Mouse (Mus musculus): ENCODE measurements around the gene Jakmip3. TPM values are rescaled to one million over a fixed set of nuclear protein-coding genes. Genes with fewer than 3 reads are reported as not detected.

Jakmip3 gene
- 0.13 and 0.59 TPM in 2 replicates for polyA plus RNA-seq (2014; fragmentation: Nextera tagmentation; extraction: Ambion mirVana)

GRCm38 (mm10) chr7:138940612-138941461 lies at the start of gene Jakmip3:
Gene Jakmip3 (plus strand): TSS chr7:138940730.
- Histone ChIP-seq H3K27me3 (ENCODE audit: control insufficient read depth, insufficient read depth, low read length) (peaks cover 58% of the 10 kb centered on the region), H3K9me3 (replicated peaks; ENCODE audit: control insufficient read depth, low read length) (peaks cover 4% of the 10 kb centered on the region; the same call in 1 of the 2 replicates), H3K4me1 (ENCODE audit: control insufficient read depth, insufficient read depth, low read length) (peaks cover 9% of the 10 kb centered on the region; the same call in 1 of the 2 replicates), H3K36me3 (ENCODE audit: control insufficient read depth, insufficient read depth, low read length) (no peaks in the 10 kb centered on the region), H3K4me3 (ENCODE audit: low read depth, low read length) (peak within 1 kb of the TSS; percentile 46), H3K9ac (ENCODE audit: low read depth, low read length) (peak within 1 kb of the TSS; percentile 36; the same call in 1 of the 2 replicates), H3K4me2 (peak within 1 kb of the TSS; percentile 90), H3K27ac (ENCODE audit: low read depth, low read length) (no peak within 1 kb of the TSS)
- WGBS (ENCODE audit: insufficient replicate concordance): under 1% methylated on average over 78 of the region's 78 CpGs
- no peak for ATAC-seq (replicated peaks; ENCODE audit: insufficient number of reproducible peaks, low FRiP score, low TSS enrichment)

- no peaks in the 10 kb centered on the region for H3K9me3 ChIP-seq (replicated peaks; ENCODE audit: control insufficient read depth, low read length)
- no peak overlapping the region for H3K4me3 ChIP-seq (ENCODE audit: low read depth, low read length)
- no peak for ATAC-seq (replicated peaks; ENCODE audit: insufficient number of reproducible peaks, low FRiP score, low TSS enrichment)
- no peaks in the 10 kb centered on the region for H3K4me1 ChIP-seq (ENCODE audit: control insufficient read depth, insufficient read depth, low read length)
- H3K9ac ChIP-seq (ENCODE audit: low read depth, low read length): no peak overlapping the region
- peaks cover 20% of the 10 kb centered on the region for H3K36me3 ChIP-seq (ENCODE audit: control insufficient read depth, insufficient read depth, low read length)
- H3K27me3 ChIP-seq (ENCODE audit: control insufficient read depth, insufficient read depth, low read length): no peaks in the 10 kb centered on the region
- WGBS (ENCODE audit: insufficient replicate concordance): 75% methylated on average over 2 of the region's 2 CpGs
- no peak overlapping the region for H3K27ac ChIP-seq (ENCODE audit: low read depth, low read length)
- H3K4me2 ChIP-seq: no peak overlapping the region
Measured at GRCm38 (mm10) chr7:138898122-138898521, 42.4 kb upstream of the Jakmip3 start.

DNA sequence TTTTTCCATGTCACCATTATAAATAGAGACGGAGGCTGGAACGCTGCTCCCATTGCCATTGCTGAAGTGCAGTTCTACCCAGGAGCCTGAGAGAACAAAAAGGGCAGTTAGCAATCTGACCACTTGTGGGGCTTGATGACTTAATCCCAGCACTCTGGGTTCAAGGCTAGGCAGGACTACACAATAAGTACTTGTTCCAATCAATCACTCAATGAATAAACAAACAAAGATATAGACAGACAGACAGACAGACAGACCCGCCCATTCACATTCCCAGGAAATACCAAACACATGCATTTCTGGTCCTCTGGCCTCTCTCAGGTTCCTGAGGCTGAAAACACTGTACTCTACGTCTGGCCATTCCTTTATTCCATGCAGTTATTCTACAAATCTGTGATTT lies 41.8 kb upstream of the Jakmip3 start:
- ATAC-seq (replicated peaks; ENCODE audit: insufficient number of reproducible peaks, low FRiP score, low TSS enrichment): no peak
- WGBS (ENCODE audit: insufficient replicate concordance): 79% methylated on average over 4 of the region's 4 CpGs
- Histone ChIP-seq H3K4me2 (no peak overlapping the region), H3K27ac (ENCODE audit: low read depth, low read length) (no peak overlapping the region), H3K4me3 (ENCODE audit: low read depth, low read length) (no peak overlapping the region), H3K9me3 (replicated peaks; ENCODE audit: control insufficient read depth, low read length) (no peaks in the 10 kb centered on the region), H3K9ac (ENCODE audit: low read depth, low read length) (no peak overlapping the region), H3K36me3 (ENCODE audit: control insufficient read depth, insufficient read depth, low read length) (peaks cover 17% of the 10 kb centered on the region), H3K27me3 (ENCODE audit: control insufficient read depth, insufficient read depth, low read length) (no peaks in the 10 kb centered on the region), H3K4me1 (ENCODE audit: control insufficient read depth, insufficient read depth, low read length) (peaks cover 2% of the 10 kb centered on the region; the same call in 1 of the 2 replicates)

- Histone ChIP-seq H3K9ac (ENCODE audit: low read depth, low read length) (no peak overlapping the region), H3K36me3 (ENCODE audit: control insufficient read depth, insufficient read depth, low read length) (no peaks in the 10 kb centered on the region)
- WGBS (ENCODE audit: insufficient replicate concordance): 59% methylated on average over 7 of the region's 7 CpGs
Measured at GRCm38 (mm10) chr7:138903886-138904435, 36.6 kb upstream of the Jakmip3 start.

DNA sequence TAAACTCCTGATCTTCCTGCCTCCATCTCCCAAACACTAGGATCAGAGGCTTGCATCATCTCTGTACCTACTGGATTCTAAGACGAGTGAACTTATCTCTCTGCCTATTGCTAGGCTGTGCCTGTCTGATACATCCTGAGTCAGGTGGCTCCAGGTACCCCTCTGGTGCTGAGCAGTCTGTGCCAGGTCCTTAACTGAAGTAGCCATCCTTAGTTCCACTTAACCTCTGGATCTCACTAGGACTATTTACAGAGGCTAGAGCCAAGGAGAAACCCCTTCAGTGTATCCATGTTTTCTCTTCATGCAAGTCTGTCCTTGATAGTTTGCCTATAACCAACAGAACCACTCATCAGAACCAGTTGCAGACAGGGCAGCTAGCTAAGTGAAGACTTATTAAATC lies 34.1 kb upstream of the Jakmip3 start:
- Histone ChIP-seq H3K9ac (ENCODE audit: low read depth, low read length) (peak overlapping the region; percentile 50; the same call in 1 of the 2 replicates), H3K4me3 (ENCODE audit: low read depth, low read length) (peak overlapping the region; percentile 70), H3K27me3 (ENCODE audit: control insufficient read depth, insufficient read depth, low read length) (no peaks in the 10 kb centered on the region), H3K36me3 (ENCODE audit: control insufficient read depth, insufficient read depth, low read length) (no peaks in the 10 kb centered on the region), H3K27ac (ENCODE audit: low read depth, low read length) (peak overlapping the region; percentile 51), H3K4me1 (ENCODE audit: control insufficient read depth, insufficient read depth, low read length) (peaks cover 23% of the 10 kb centered on the region), H3K9me3 (replicated peaks; ENCODE audit: control insufficient read depth, low read length) (no peaks in the 10 kb centered on the region), H3K4me2 (peak overlapping the region; percentile 74)
- no peak for ATAC-seq (replicated peaks; ENCODE audit: insufficient number of reproducible peaks, low FRiP score, low TSS enrichment)
- 47% methylated on average over 1 of the region's 1 CpGs for WGBS (ENCODE audit: insufficient replicate concordance)

More at GRCm38 (mm10) chr7:138903886-138904435, 36.6 kb upstream of the Jakmip3 start:
- Histone ChIP-seq H3K4me2 (no peak overlapping the region), H3K4me3 (ENCODE audit: low read depth, low read length) (no peak overlapping the region), H3K4me1 (ENCODE audit: control insufficient read depth, insufficient read depth, low read length) (peaks cover 20% of the 10 kb centered on the region), H3K27ac (ENCODE audit: low read depth, low read length) (no peak overlapping the region), H3K27me3 (ENCODE audit: control insufficient read depth, insufficient read depth, low read length) (no peaks in the 10 kb centered on the region), H3K9me3 (replicated peaks; ENCODE audit: control insufficient read depth, low read length) (no peaks in the 10 kb centered on the region)
- no peak for ATAC-seq (replicated peaks; ENCODE audit: insufficient number of reproducible peaks, low FRiP score, low TSS enrichment)

DNA sequence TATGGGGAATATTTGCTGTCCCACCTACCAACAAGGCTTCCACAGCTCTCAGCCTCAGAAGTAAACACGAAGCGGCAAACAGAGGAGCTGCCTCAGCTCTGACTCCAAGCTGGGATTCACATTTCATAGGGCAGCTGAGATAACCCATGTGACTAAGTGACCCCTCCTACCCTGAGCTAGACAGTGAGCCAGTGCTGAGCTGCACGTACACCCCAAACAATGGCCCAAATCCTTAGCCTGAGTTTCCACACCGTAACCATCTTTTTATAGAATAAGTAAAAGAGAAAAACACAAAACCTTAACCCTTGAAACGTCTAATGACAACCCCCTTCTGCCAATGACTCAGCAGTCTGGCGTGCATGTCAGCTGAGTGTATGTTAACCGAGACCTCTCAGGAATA lies 33.5 kb upstream of the Jakmip3 start:
- 3% methylated on average over 7 of the region's 7 CpGs for WGBS (ENCODE audit: insufficient replicate concordance)
- Histone ChIP-seq H3K27ac (ENCODE audit: low read depth, low read length) (peak overlapping the region; percentile 51), H3K36me3 (ENCODE audit: control insufficient read depth, insufficient read depth, low read length) (no peaks in the 10 kb centered on the region), H3K9ac (ENCODE audit: low read depth, low read length) (peak overlapping the region; percentile 50), H3K4me2 (peak overlapping the region; percentile 74), H3K9me3 (replicated peaks; ENCODE audit: control insufficient read depth, low read length) (no peaks in the 10 kb centered on the region), H3K4me1 (ENCODE audit: control insufficient read depth, insufficient read depth, low read length) (peaks cover 23% of the 10 kb centered on the region), H3K4me3 (ENCODE audit: low read depth, low read length) (peak overlapping the region; percentile 70), H3K27me3 (ENCODE audit: control insufficient read depth, insufficient read depth, low read length) (no peaks in the 10 kb centered on the region)
- 0 out of 2 replicates have a peak, but pooled peaks have one; percentile 43 for ATAC-seq (replicated peaks; ENCODE audit: insufficient number of reproducible peaks, low FRiP score, low TSS enrichment)

DNA sequence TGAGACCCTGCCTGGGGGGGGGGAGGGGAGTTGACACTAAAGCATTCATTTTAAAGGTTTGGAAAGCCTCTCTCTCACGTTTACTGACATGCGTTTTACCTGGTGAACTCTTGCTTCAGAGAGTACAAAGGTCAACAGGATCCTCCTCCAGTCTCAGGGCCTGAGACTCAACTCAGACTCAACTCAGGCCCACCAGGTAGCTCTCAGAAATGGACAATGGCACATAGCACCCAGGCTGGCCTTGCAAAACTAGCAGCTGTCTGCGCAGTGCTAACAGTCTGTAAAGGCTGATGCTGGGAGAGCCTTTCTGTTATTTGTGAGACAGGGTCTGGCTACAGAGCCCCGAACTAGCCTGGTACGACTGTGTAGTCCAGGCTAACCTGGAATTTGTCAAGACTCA lies 32.6 kb upstream of the Jakmip3 start:
- no peaks in the 10 kb centered on the region for H3K9me3 ChIP-seq (replicated peaks; ENCODE audit: control insufficient read depth, low read length)
- WGBS (ENCODE audit: insufficient replicate concordance): 39% methylated on average over 5 of the region's 5 CpGs
- no peaks in the 10 kb centered on the region for H3K36me3 ChIP-seq (ENCODE audit: control insufficient read depth, insufficient read depth, low read length)
- ATAC-seq (replicated peaks; ENCODE audit: insufficient number of reproducible peaks, low FRiP score, low TSS enrichment): no peak
- peak overlapping the region; percentile 83; the same call in 1 of the 2 replicates for H3K27ac ChIP-seq (ENCODE audit: low read depth, low read length)
- peak overlapping the region; percentile 80 for H3K9ac ChIP-seq (ENCODE audit: low read depth, low read length)
- H3K4me2 ChIP-seq: peak overlapping the region; percentile 74
- peaks cover 23% of the 10 kb centered on the region for H3K4me1 ChIP-seq (ENCODE audit: control insufficient read depth, insufficient read depth, low read length)
- H3K4me3 ChIP-seq (ENCODE audit: low read depth, low read length): peak overlapping the region; percentile 70
- no peaks in the 10 kb centered on the region for H3K27me3 ChIP-seq (ENCODE audit: control insufficient read depth, insufficient read depth, low read length)

- peak overlapping the region; percentile 83 for H3K27ac ChIP-seq (ENCODE audit: low read depth, low read length)
- H3K4me3 ChIP-seq (ENCODE audit: low read depth, low read length): peak overlapping the region; percentile 70
- H3K9me3 ChIP-seq (replicated peaks; ENCODE audit: control insufficient read depth, low read length): no peaks in the 10 kb centered on the region
- H3K36me3 ChIP-seq (ENCODE audit: control insufficient read depth, insufficient read depth, low read length): no peaks in the 10 kb centered on the region
- H3K9ac ChIP-seq (ENCODE audit: low read depth, low read length): peak overlapping the region; percentile 80
- WGBS (ENCODE audit: insufficient replicate concordance): 5% methylated on average over 10 of the region's 10 CpGs
- H3K27me3 ChIP-seq (ENCODE audit: control insufficient read depth, insufficient read depth, low read length): no peaks in the 10 kb centered on the region
- peaks cover 20% of the 10 kb centered on the region for H3K4me1 ChIP-seq (ENCODE audit: control insufficient read depth, insufficient read depth, low read length)
- H3K4me2 ChIP-seq: peak overlapping the region; percentile 74
- no peak for ATAC-seq (replicated peaks; ENCODE audit: insufficient number of reproducible peaks, low FRiP score, low TSS enrichment)
Measured at GRCm38 (mm10) chr7:138908768-138909276, 31.7 kb upstream of the Jakmip3 start.

All from heart, embryonic 11.5 days (tissue).